Mouse (Mus musculus): Measurements from ENCODE around the gene Timp3. TPM values are rescaled to one million over a fixed set of nuclear protein-coding genes. Genes with fewer than 3 reads are reported as not detected.

Gene Timp3
- total and polyA plus RNA-seq, 3 experiments, result not detected

- TF ChIP-seq ZC3H11A (IDR thresholded peaks at IDR 0.05; ENCODE audit: low read depth, low read length), result no peak
- TF ChIP-seq SMC3 (IDR thresholded peaks at IDR 0.05; ENCODE audit: low read depth, low read length), result no peak
- TF ChIP-seq GATA1 (IDR thresholded peaks at IDR 0.05; ENCODE audit: low read depth, low read length), result no peak
- TF ChIP-seq ELF1 (IDR thresholded peaks at IDR 0.05; ENCODE audit: low read depth, low read length), result no peak
- no peak for TF ChIP-seq CHD1 (IDR thresholded peaks at IDR 0.05; ENCODE audit: low read depth, low read length)
- no peak for TF ChIP-seq TCF12 (IDR thresholded peaks at IDR 0.05; ENCODE audit: low read depth, low read length)
- no peak for TF ChIP-seq SIN3A (IDR thresholded peaks at IDR 0.05; ENCODE audit: low read length)
- no peak for TF ChIP-seq ETS1 (IDR thresholded peaks at IDR 0.05; ENCODE audit: low read depth, low read length)
- no peak for TF ChIP-seq NELFE (IDR thresholded peaks at IDR 0.05; ENCODE audit: low read depth, low read length)
- TF ChIP-seq MEF2A (IDR thresholded peaks at IDR 0.05; ENCODE audit: extremely low read depth, insufficient replicate concordance, low read depth, low read length, poor library complexity, severe bottlenecking), result no peak
- no peak for TF ChIP-seq RAD21 (IDR thresholded peaks at IDR 0.05; ENCODE audit: low read depth, low read length)
- no peak for TF ChIP-seq MAZ (IDR thresholded peaks at IDR 0.05; ENCODE audit: low read depth, low read length)
- TF ChIP-seq POLR2A (IDR thresholded peaks at IDR 0.05; ENCODE audit: control insufficient read depth in 1 of 2, insufficient read depth in 1 of 2, low read depth in 1 of 2, low read length in 2 of 2, poor library complexity in 1 of 2), result no peak
- no peak for TF ChIP-seq KAT2A (conservative IDR thresholded peaks at IDR 0.05; ENCODE audit: low read depth, low read length)
- no peak for TF ChIP-seq ZKSCAN1 (IDR thresholded peaks at IDR 0.05; ENCODE audit: low read depth, low read length)
- no peak for TF ChIP-seq MXI1 (IDR thresholded peaks at IDR 0.05; ENCODE audit: low read depth, low read length)
- TF ChIP-seq HCFC1 (IDR thresholded peaks at IDR 0.05; ENCODE audit: low read depth, low read length), result no peak
- H3K79me2 ChIP-seq (ENCODE audit: control insufficient read depth, insufficient read depth, low read length, poor library complexity), result no peaks in the 10 kb centered on the region
- H3K27me3 ChIP-seq (ENCODE audit: control insufficient read depth in 1 of 2, insufficient read depth in 2 of 2, low read length in 2 of 2), result no peaks in the 10 kb centered on the region
- no peak for DNase-seq (ENCODE audit: low read depth, low spot score)
- H3K27ac ChIP-seq (ENCODE audit: control insufficient read depth, low read depth, low read length), result no peak overlapping the region
- H3K4me1 ChIP-seq (ENCODE audit: control insufficient read depth in 1 of 2, insufficient read depth in 2 of 2, low read length in 2 of 2), result no peaks in the 10 kb centered on the region
- H3K36me3 ChIP-seq (ENCODE audit: control insufficient read depth in 1 of 2, insufficient read depth in 2 of 2, low read length in 2 of 2), result no peaks in the 10 kb centered on the region
- no peak overlapping the region for H3K4me3 ChIP-seq (ENCODE audit: control insufficient read depth in 1 of 2, insufficient read depth in 1 of 2, low read depth in 2 of 2, low read length in 2 of 2)
- H3K9me3 ChIP-seq (replicated peaks; ENCODE audit: insufficient read depth, low read length), result no peaks in the 10 kb centered on the region
- no peak overlapping the region for H3K9ac ChIP-seq (ENCODE audit: control insufficient read depth, low read depth, low read length, poor library complexity, severe bottlenecking)
Measured at GRCm38 (mm10) chr10:86329241-86329882, 29.2 kb downstream of the Timp3 start.

DNA sequence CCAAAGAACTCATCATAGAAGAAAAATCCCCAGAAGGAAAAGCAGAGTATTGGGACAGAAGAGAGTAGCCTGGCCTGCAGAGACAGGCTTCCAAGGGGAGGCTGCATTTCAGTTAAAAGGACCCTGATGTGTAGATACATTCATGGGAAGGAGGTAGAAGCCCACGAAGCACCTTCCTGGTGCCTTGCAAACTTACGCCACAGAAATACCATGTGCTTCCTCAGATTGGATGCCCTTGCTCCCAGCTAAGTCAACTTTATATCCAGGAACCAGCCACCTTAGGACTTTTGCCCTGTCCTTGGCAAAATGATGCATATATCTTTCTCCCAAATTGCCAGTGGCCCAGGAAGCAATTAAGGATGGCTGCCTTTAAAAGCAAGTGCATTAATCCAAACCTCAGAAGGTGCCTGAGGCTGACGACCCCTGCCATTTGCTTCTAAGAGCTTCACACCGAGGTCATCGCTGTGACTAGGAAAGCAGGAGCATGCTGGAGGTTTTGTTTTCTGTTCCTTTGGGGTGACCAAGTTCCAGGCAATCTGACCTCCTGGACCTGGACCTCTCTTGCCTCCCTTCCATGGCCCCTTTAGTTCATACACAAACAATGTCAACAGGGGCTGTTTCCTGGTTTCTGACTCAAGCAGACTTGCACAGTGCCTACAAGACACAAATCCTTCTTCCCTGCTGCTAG lies 31.0 kb downstream of the Timp3 start:
- H3K4me1 ChIP-seq (ENCODE audit: control insufficient read depth in 1 of 2, insufficient read depth in 2 of 2, low read length in 2 of 2), result no peaks in the 10 kb centered on the region
- DNase-seq (ENCODE audit: low read depth, low spot score), result no peak
- no peak for TF ChIP-seq TAL1 (IDR thresholded peaks at IDR 0.05; ENCODE audit: low read length)
- TF ChIP-seq POLR2AphosphoS5 (IDR thresholded peaks at IDR 0.05; ENCODE audit: borderline replicate concordance, low read depth, low read length), result no peak
- TF ChIP-seq UBTF (IDR thresholded peaks at IDR 0.05; ENCODE audit: borderline replicate concordance, insufficient read depth, low read depth, low read length), result no peak
- TF ChIP-seq E2F4 (IDR thresholded peaks at IDR 0.05; ENCODE audit: borderline replicate concordance, low read depth, low read length), result no peak
- TF ChIP-seq ZC3H11A (IDR thresholded peaks at IDR 0.05; ENCODE audit: low read depth, low read length), result no peak
- TF ChIP-seq HCFC1 (IDR thresholded peaks at IDR 0.05; ENCODE audit: low read depth, low read length), result no peak
- TF ChIP-seq MXI1 (IDR thresholded peaks at IDR 0.05; ENCODE audit: low read depth, low read length), result no peak
- no peak for TF ChIP-seq RAD21 (IDR thresholded peaks at IDR 0.05; ENCODE audit: low read depth, low read length)
- TF ChIP-seq MAFK (IDR thresholded peaks at IDR 0.05; ENCODE audit: borderline replicate concordance, low read depth, low read length), result no peak
- TF ChIP-seq EP300 (IDR thresholded peaks at IDR 0.05; ENCODE audit: low read depth in 1 of 2, low read length in 2 of 2), result no peak
- H3K79me2 ChIP-seq (ENCODE audit: control insufficient read depth, insufficient read depth, low read length, poor library complexity), result no peaks in the 10 kb centered on the region
- no peaks in the 10 kb centered on the region for H3K27me3 ChIP-seq (ENCODE audit: control insufficient read depth in 1 of 2, insufficient read depth in 2 of 2, low read length in 2 of 2)
- H3K9ac ChIP-seq (ENCODE audit: control insufficient read depth, low read depth, low read length, poor library complexity, severe bottlenecking), result no peak overlapping the region
- H3K36me3 ChIP-seq (ENCODE audit: control insufficient read depth in 1 of 2, insufficient read depth in 2 of 2, low read length in 2 of 2), result no peaks in the 10 kb centered on the region
- no peaks in the 10 kb centered on the region for H3K9me3 ChIP-seq (replicated peaks; ENCODE audit: insufficient read depth, low read length)
- no peak overlapping the region for H3K27ac ChIP-seq (ENCODE audit: control insufficient read depth, low read depth, low read length)
- no peak overlapping the region for H3K4me3 ChIP-seq (ENCODE audit: control insufficient read depth in 1 of 2, insufficient read depth in 1 of 2, low read depth in 2 of 2, low read length in 2 of 2)

Data from MEL (cell line).